Mouse (Mus musculus): ENCODE results near the gene Hs2st1. TPM values are rescaled to one million over a fixed set of nuclear protein-coding genes. Genes with fewer than 3 reads are reported as not detected.

Gene Hs2st1
- polyA plus RNA-seq, 1 experiment from 2014 or later = 1.6 TPM

- Histone ChIP-seq H3K36me3 (ENCODE audit: control insufficient read depth, insufficient read depth) (no peaks in the 10 kb centered on the region), H3K4me3 (ENCODE audit: low read depth, low read length) (no peak overlapping the region), H3K4me2 (ENCODE audit: low read depth, low read length) (no peak overlapping the region), H3K27ac (ENCODE audit: low read length) (no peak overlapping the region), H3K4me1 (ENCODE audit: control insufficient read depth, low read depth, low read length) (no peaks in the 10 kb centered on the region; the same call in 1 of the 2 replicates), H3K9me3 (replicated peaks; ENCODE audit: control insufficient read depth, low read length) (no peaks in the 10 kb centered on the region), H3K27me3 (ENCODE audit: control insufficient read depth, insufficient read depth, low read depth, low read length) (no peaks in the 10 kb centered on the region), H3K9ac (ENCODE audit: low read depth, low read length) (no peak overlapping the region)
- peak; percentile 62; the same call in 1 of the 2 replicates for ATAC-seq (ENCODE audit: low read depth)
- 67% methylated on average over 7 of the region's 7 CpGs for WGBS (ENCODE audit: insufficient replicate concordance)
Observed at GRCm38 (mm10) chr3:144537078-144537855, 32.7 kb downstream of the Hs2st1 start.

GRCm38 (mm10) chr3:144535056-144535455 is 34.9 kb downstream of the Hs2st1 start:
- H3K27me3 ChIP-seq (ENCODE audit: control insufficient read depth, insufficient read depth, low read depth, low read length) = no peaks in the 10 kb centered on the region
- H3K27ac ChIP-seq (ENCODE audit: low read length) = no peak overlapping the region
- no peaks in the 10 kb centered on the region for H3K4me1 ChIP-seq (ENCODE audit: control insufficient read depth, low read depth, low read length)
- no peak overlapping the region for H3K4me3 ChIP-seq (ENCODE audit: low read depth, low read length)
- no peak overlapping the region for H3K4me2 ChIP-seq (ENCODE audit: low read depth, low read length)
- no peak overlapping the region for H3K9ac ChIP-seq (ENCODE audit: low read depth, low read length)
- H3K9me3 ChIP-seq (replicated peaks; ENCODE audit: control insufficient read depth, low read length) = no peaks in the 10 kb centered on the region
- no peaks in the 10 kb centered on the region for H3K36me3 ChIP-seq (ENCODE audit: control insufficient read depth, insufficient read depth)
- 67% methylated on average over 4 of the region's 4 CpGs for WGBS (ENCODE audit: insufficient replicate concordance)
- no peak for ATAC-seq (ENCODE audit: low read depth)

GRCm38 (mm10) chr3:144531023-144531422 is 39.0 kb downstream of the Hs2st1 start:
- H3K36me3 ChIP-seq (ENCODE audit: control insufficient read depth, insufficient read depth) = no peaks in the 10 kb centered on the region
- H3K27me3 ChIP-seq (ENCODE audit: control insufficient read depth, insufficient read depth, low read depth, low read length) = no peaks in the 10 kb centered on the region
- H3K27ac ChIP-seq (ENCODE audit: low read length) = no peak overlapping the region
- WGBS (ENCODE audit: insufficient replicate concordance) = 43% methylated on average over 5 of the region's 5 CpGs
- H3K9ac ChIP-seq (ENCODE audit: low read depth, low read length) = no peak overlapping the region
- H3K4me1 ChIP-seq (ENCODE audit: control insufficient read depth, low read depth, low read length) = no peaks in the 10 kb centered on the region; the same call in 1 of the 2 replicates
- H3K9me3 ChIP-seq (replicated peaks; ENCODE audit: control insufficient read depth, low read length) = no peaks in the 10 kb centered on the region
- H3K4me2 ChIP-seq (ENCODE audit: low read depth, low read length) = no peak overlapping the region
- no peak overlapping the region for H3K4me3 ChIP-seq (ENCODE audit: low read depth, low read length)
- ATAC-seq (ENCODE audit: low read depth) = no peak

GRCm38 (mm10) chr3:144527918-144528317 is 42.1 kb downstream of the Hs2st1 start:
- Histone ChIP-seq H3K27ac (ENCODE audit: low read length) (no peak overlapping the region), H3K4me1 (ENCODE audit: control insufficient read depth, low read depth, low read length) (no peaks in the 10 kb centered on the region; the same call in 1 of the 2 replicates), H3K4me3 (ENCODE audit: low read depth, low read length) (no peak overlapping the region), H3K9ac (ENCODE audit: low read depth, low read length) (no peak overlapping the region), H3K27me3 (ENCODE audit: control insufficient read depth, insufficient read depth, low read depth, low read length) (no peaks in the 10 kb centered on the region), H3K9me3 (replicated peaks; ENCODE audit: control insufficient read depth, low read length) (no peaks in the 10 kb centered on the region), H3K4me2 (ENCODE audit: low read depth, low read length) (no peak overlapping the region), H3K36me3 (ENCODE audit: control insufficient read depth, insufficient read depth) (no peaks in the 10 kb centered on the region)
- no peak for ATAC-seq (ENCODE audit: low read depth)
- 76% methylated on average over 7 of the region's 7 CpGs for WGBS (ENCODE audit: insufficient replicate concordance)

GRCm38 (mm10) chr3:144519581-144520272 is 50.3 kb downstream of the Hs2st1 start:
- H3K27me3 ChIP-seq (ENCODE audit: control insufficient read depth, insufficient read depth, low read depth, low read length) = no peaks in the 10 kb centered on the region
- H3K36me3 ChIP-seq (ENCODE audit: control insufficient read depth, insufficient read depth) = no peaks in the 10 kb centered on the region
- H3K9ac ChIP-seq (ENCODE audit: low read depth, low read length) = no peak overlapping the region
- no peak overlapping the region for H3K4me3 ChIP-seq (ENCODE audit: low read depth, low read length)
- H3K27ac ChIP-seq (ENCODE audit: low read length) = no peak overlapping the region
- no peaks in the 10 kb centered on the region for H3K9me3 ChIP-seq (replicated peaks; ENCODE audit: control insufficient read depth, low read length)
- no peak overlapping the region for H3K4me2 ChIP-seq (ENCODE audit: low read depth, low read length)
- WGBS (ENCODE audit: insufficient replicate concordance) = 63% methylated on average over 10 of the region's 10 CpGs
- H3K4me1 ChIP-seq (ENCODE audit: control insufficient read depth, low read depth, low read length) = no peaks in the 10 kb centered on the region; the same call in 1 of the 2 replicates
- no peak for ATAC-seq (ENCODE audit: low read depth)

GRCm38 (mm10) chr3:144518917-144519316 is 51.1 kb downstream of the Hs2st1 start:
- Histone ChIP-seq H3K4me3 (ENCODE audit: low read depth, low read length) (no peak overlapping the region), H3K27ac (ENCODE audit: low read length) (no peak overlapping the region), H3K9me3 (replicated peaks; ENCODE audit: control insufficient read depth, low read length) (no peaks in the 10 kb centered on the region), H3K27me3 (ENCODE audit: control insufficient read depth, insufficient read depth, low read depth, low read length) (no peaks in the 10 kb centered on the region), H3K9ac (ENCODE audit: low read depth, low read length) (no peak overlapping the region), H3K4me2 (ENCODE audit: low read depth, low read length) (no peak overlapping the region), H3K36me3 (ENCODE audit: control insufficient read depth, insufficient read depth) (no peaks in the 10 kb centered on the region), H3K4me1 (ENCODE audit: control insufficient read depth, low read depth, low read length) (no peaks in the 10 kb centered on the region; the same call in 1 of the 2 replicates)
- ATAC-seq (ENCODE audit: low read depth) = no peak
- 46% methylated on average over 5 of the region's 5 CpGs for WGBS (ENCODE audit: insufficient replicate concordance)

GRCm38 (mm10) chr3:144515286-144515685 is 54.7 kb downstream of the Hs2st1 start:
- H3K9ac ChIP-seq (ENCODE audit: low read depth, low read length) = no peak overlapping the region
- 71% methylated on average over 7 of the region's 7 CpGs for WGBS (ENCODE audit: insufficient replicate concordance)
- H3K27me3 ChIP-seq (ENCODE audit: control insufficient read depth, insufficient read depth, low read depth, low read length) = no peaks in the 10 kb centered on the region
- no peak for ATAC-seq (ENCODE audit: low read depth)
- no peak overlapping the region for H3K4me2 ChIP-seq (ENCODE audit: low read depth, low read length)
- no peaks in the 10 kb centered on the region for H3K9me3 ChIP-seq (replicated peaks; ENCODE audit: control insufficient read depth, low read length)
- H3K27ac ChIP-seq (ENCODE audit: low read length) = no peak overlapping the region
- no peaks in the 10 kb centered on the region for H3K36me3 ChIP-seq (ENCODE audit: control insufficient read depth, insufficient read depth)
- H3K4me3 ChIP-seq (ENCODE audit: low read depth, low read length) = no peak overlapping the region
- H3K4me1 ChIP-seq (ENCODE audit: control insufficient read depth, low read depth, low read length) = no peaks in the 10 kb centered on the region

GRCm38 (mm10) chr3:144514122-144514505 is 55.9 kb downstream of the Hs2st1 start:
- Histone ChIP-seq H3K9ac (ENCODE audit: low read depth, low read length) (no peak overlapping the region), H3K4me1 (ENCODE audit: control insufficient read depth, low read depth, low read length) (no peaks in the 10 kb centered on the region), H3K9me3 (replicated peaks; ENCODE audit: control insufficient read depth, low read length) (no peaks in the 10 kb centered on the region), H3K4me3 (ENCODE audit: low read depth, low read length) (no peak overlapping the region), H3K36me3 (ENCODE audit: control insufficient read depth, insufficient read depth) (no peaks in the 10 kb centered on the region), H3K4me2 (ENCODE audit: low read depth, low read length) (no peak overlapping the region), H3K27ac (ENCODE audit: low read length) (no peak overlapping the region), H3K27me3 (ENCODE audit: control insufficient read depth, insufficient read depth, low read depth, low read length) (no peaks in the 10 kb centered on the region)
- no peak for ATAC-seq (ENCODE audit: low read depth)
- 85% methylated on average over 10 of the region's 10 CpGs for WGBS (ENCODE audit: insufficient replicate concordance)

All from liver, embryonic 16.5 days (tissue).